Mouse (Mus musculus): ENCODE results near the gene Aurkaip1. TPM values are rescaled to one million over a fixed set of nuclear protein-coding genes. Genes with fewer than 3 reads are reported as not detected.

Aurkaip1 gene
- polyA plus RNA-seq, 1 experiment from 2014 or later, result 126 TPM

GRCm38 (mm10) chr4:155856071-155856470 lies 25.0 kb downstream of the Aurkaip1 start:
- no peaks in the 10 kb centered on the region for H3K9me3 ChIP-seq
- H3K4me1 ChIP-seq, result 0 out of 2 replicates have a peak, but pooled peaks cover 7% of the 10 kb centered on the region
- H3K4me3 ChIP-seq, result no peak overlapping the region
- H3K27me3 ChIP-seq (replicated peaks), result no peaks in the 10 kb centered on the region
- H3K4me2 ChIP-seq, result no peak overlapping the region
- H3K9ac ChIP-seq, result no peak overlapping the region
- WGBS, result 87% methylated on average over 12 of the region's 12 CpGs
- H3K36me3 ChIP-seq, result peaks cover 71% of the 10 kb centered on the region
- H3K27ac ChIP-seq (replicated peaks), result no peak overlapping the region
- ATAC-seq (ENCODE audit: extremely low read depth, insufficient number of reproducible peaks, low FRiP score, low TSS enrichment), result no peak

GRCm38 (mm10) chr4:155856881-155857280 lies 25.8 kb downstream of the Aurkaip1 start:
- WGBS, result 56% methylated on average over 3 of the region's 3 CpGs
- H3K4me1 ChIP-seq, result 0 out of 2 replicates have a peak, but pooled peaks cover under 1% of the 10 kb centered on the region

GRCm38 (mm10) chr4:155859318-155859717 lies 28.2 kb downstream of the Aurkaip1 start:
- no peaks in the 10 kb centered on the region for H3K4me1 ChIP-seq
- no peak for ATAC-seq (ENCODE audit: extremely low read depth, insufficient number of reproducible peaks, low FRiP score, low TSS enrichment)
- no peaks in the 10 kb centered on the region for H3K9me3 ChIP-seq
- no peak overlapping the region for H3K9ac ChIP-seq
- H3K27ac ChIP-seq (replicated peaks), result no peak overlapping the region
- H3K27me3 ChIP-seq (replicated peaks), result no peaks in the 10 kb centered on the region
- no peak overlapping the region for H3K4me2 ChIP-seq
- no peak overlapping the region for H3K4me3 ChIP-seq
- 15% methylated on average over 13 of the region's 13 CpGs for WGBS
- peaks cover 66% of the 10 kb centered on the region for H3K36me3 ChIP-seq

More at GRCm38 (mm10) chr4:155856881-155857280, 25.8 kb downstream of the Aurkaip1 start:
- Histone ChIP-seq H3K4me3 (no peak overlapping the region), H3K27ac (replicated peaks) (no peak overlapping the region), H3K36me3 (peaks cover 77% of the 10 kb centered on the region), H3K9me3 (no peaks in the 10 kb centered on the region), H3K9ac (no peak overlapping the region), H3K4me2 (no peak overlapping the region), H3K27me3 (replicated peaks) (no peaks in the 10 kb centered on the region)
- ATAC-seq (ENCODE audit: extremely low read depth, insufficient number of reproducible peaks, low FRiP score, low TSS enrichment), result no peak

GRCm38 (mm10) chr4:155861787-155862186 lies 30.7 kb downstream of the Aurkaip1 start:
- H3K36me3 ChIP-seq, result peaks cover 64% of the 10 kb centered on the region
- WGBS, result 86% methylated on average over 7 of the region's 7 CpGs

GRCm38 (mm10) chr4:155863001-155863400 lies 31.9 kb downstream of the Aurkaip1 start, which contains the start of gene Tas1r3:
Gene Tas1r3, minus strand, starts transcription at chr4:155863362.
- Histone ChIP-seq H3K27me3 (replicated peaks) (no peaks in the 10 kb centered on the region), H3K4me3 (no peak within 1 kb of the TSS), H3K9ac (no peak within 1 kb of the TSS), H3K27ac (replicated peaks) (no peak within 1 kb of the TSS), H3K9me3 (no peaks in the 10 kb centered on the region), H3K4me1 (peaks cover under 1% of the 10 kb centered on the region), H3K36me3 (peaks cover 55% of the 10 kb centered on the region), H3K4me2 (no peak within 1 kb of the TSS)
- ATAC-seq (ENCODE audit: extremely low read depth, insufficient number of reproducible peaks, low FRiP score, low TSS enrichment), result no peak
- WGBS, result 76% methylated on average over 5 of the region's 5 CpGs

More at GRCm38 (mm10) chr4:155861787-155862186, 30.7 kb downstream of the Aurkaip1 start:
- ATAC-seq (ENCODE audit: extremely low read depth, insufficient number of reproducible peaks, low FRiP score, low TSS enrichment), result no peak
- Histone ChIP-seq H3K4me2 (no peak overlapping the region), H3K27ac (replicated peaks) (no peak overlapping the region), H3K4me3 (no peak overlapping the region), H3K9me3 (no peaks in the 10 kb centered on the region), H3K9ac (no peak overlapping the region), H3K4me1 (no peaks in the 10 kb centered on the region), H3K27me3 (replicated peaks) (no peaks in the 10 kb centered on the region)

- ATAC-seq (ENCODE audit: extremely low read depth, insufficient number of reproducible peaks, low FRiP score, low TSS enrichment), result no peak
- 10% methylated on average over 22 of the region's 22 CpGs for WGBS
- H3K4me1 ChIP-seq, result peaks cover 22% of the 10 kb centered on the region
- H3K36me3 ChIP-seq, result peaks cover 46% of the 10 kb centered on the region
- no peak overlapping the region for H3K27ac ChIP-seq (replicated peaks)
- H3K27me3 ChIP-seq (replicated peaks), result no peaks in the 10 kb centered on the region
- peak overlapping the region; percentile 95 for H3K9ac ChIP-seq
- no peaks in the 10 kb centered on the region for H3K9me3 ChIP-seq
- H3K4me2 ChIP-seq, result peak overlapping the region; percentile 97
- peak overlapping the region; percentile 72 for H3K4me3 ChIP-seq
Measured at GRCm38 (mm10) chr4:155868614-155869298, 37.7 kb downstream of the Aurkaip1 start.

GRCm38 (mm10) chr4:155869317-155870033 lies 38.4 kb downstream of the Aurkaip1 start, which contains the start of the genes Cptp and Ints11:
Gene Cptp, minus strand, starts transcription at chr4:155869440.
Gene Ints11, plus strand, starts transcription at chr4:155869546.
- H3K27me3 ChIP-seq (replicated peaks), result no peaks in the 10 kb centered on the region
- WGBS, result under 1% methylated on average over 63 of the region's 63 CpGs
- peak within 1 kb of the TSS; percentile 97 for H3K4me2 ChIP-seq
- no peaks in the 10 kb centered on the region for H3K9me3 ChIP-seq
- peaks cover 53% of the 10 kb centered on the region for H3K36me3 ChIP-seq
- peak; percentile 96 for ATAC-seq (ENCODE audit: extremely low read depth, insufficient number of reproducible peaks, low FRiP score, low TSS enrichment)
- H3K9ac ChIP-seq, result peak within 1 kb of the TSS; percentile 95
- peak within 1 kb of the TSS; percentile 55; the same call in 1 of the 2 replicates for H3K27ac ChIP-seq (replicated peaks)
- peaks cover 22% of the 10 kb centered on the region for H3K4me1 ChIP-seq
- peak within 1 kb of the TSS; percentile 72 for H3K4me3 ChIP-seq

- Histone ChIP-seq H3K4me3 (no peak overlapping the region), H3K36me3 (peaks cover 53% of the 10 kb centered on the region), H3K4me2 (no peak overlapping the region), H3K9me3 (no peaks in the 10 kb centered on the region), H3K9ac (no peak overlapping the region), H3K4me1 (peaks cover 22% of the 10 kb centered on the region), H3K27me3 (replicated peaks) (no peaks in the 10 kb centered on the region), H3K27ac (replicated peaks) (no peak overlapping the region)
- 90% methylated on average over 7 of the region's 7 CpGs for WGBS
- no peak for ATAC-seq (ENCODE audit: extremely low read depth, insufficient number of reproducible peaks, low FRiP score, low TSS enrichment)
Measured at GRCm38 (mm10) chr4:155871404-155871803, 40.3 kb downstream of the Aurkaip1 start.

Small RNA genes lying within 50 kb of the gene (microRNA-seq; reads per million reads assigned to microRNA genes)
- gene Gm27743, result not detected

Other genes starting within 250 kb of the Aurkaip1 start
- 5.7 and 6.2 TPM in 2 replicates for gene Slc35e2, start 229.9 kb upstream of the Aurkaip1 start, polyA plus RNA-seq (2015; fragmentation: Nextera tagmentation; extraction: Ambion mirVana)
- 39.6 and 40.2 TPM in 2 replicates for gene Cdk11b, start 206.4 kb upstream of the Aurkaip1 start, polyA plus RNA-seq (2015; fragmentation: Nextera tagmentation; extraction: Ambion mirVana)
- gene Gm10563, start 185.9 kb upstream of the Aurkaip1 start, polyA plus RNA-seq (2015; fragmentation: Nextera tagmentation; extraction: Ambion mirVana), result not detected in 2 replicates
- 67.1 and 73.0 TPM in 2 replicates for gene Mmp23, start 177.9 kb upstream of the Aurkaip1 start, polyA plus RNA-seq (2015; fragmentation: Nextera tagmentation; extraction: Ambion mirVana)
- 16.5 and 16.9 TPM in 2 replicates for gene Mib2, start 162.1 kb upstream of the Aurkaip1 start, polyA plus RNA-seq (2015; fragmentation: Nextera tagmentation; extraction: Ambion mirVana)
- gene Fndc10, start 136.9 kb upstream of the Aurkaip1 start, polyA plus RNA-seq (2015; fragmentation: Nextera tagmentation; extraction: Ambion mirVana), result 1.1 and 1.4 TPM in 2 replicates
- 105 and 122 TPM in 2 replicates for gene Ssu72, start 126.5 kb upstream of the Aurkaip1 start, polyA plus RNA-seq (2015; fragmentation: Nextera tagmentation; extraction: Ambion mirVana)
- 0.46 and 0.51 TPM in 2 replicates for gene Tmem240, start 96.5 kb upstream of the Aurkaip1 start, polyA plus RNA-seq (2015; fragmentation: Nextera tagmentation; extraction: Ambion mirVana)
- 87.7 and 93.2 TPM in 2 replicates for gene Atad3a, start 70.2 kb upstream of the Aurkaip1 start, polyA plus RNA-seq (2015; fragmentation: Nextera tagmentation; extraction: Ambion mirVana)
- 3.5 and 3.7 TPM in 2 replicates for gene Vwa1, start 56.6 kb upstream of the Aurkaip1 start, polyA plus RNA-seq (2015; fragmentation: Nextera tagmentation; extraction: Ambion mirVana)
- 4.2 and 5.3 TPM in 2 replicates for gene Tmem88b, start 45.4 kb upstream of the Aurkaip1 start, polyA plus RNA-seq (2015; fragmentation: Nextera tagmentation; extraction: Ambion mirVana)
- gene Ankrd65, start 40.8 kb upstream of the Aurkaip1 start, polyA plus RNA-seq (2015; fragmentation: Nextera tagmentation; extraction: Ambion mirVana), result not detected in 2 replicates
- gene Mrpl20, start 28.4 kb upstream of the Aurkaip1 start, polyA plus RNA-seq (2015; fragmentation: Nextera tagmentation; extraction: Ambion mirVana), result 138 and 157 TPM in 2 replicates
- gene Ccnl2, start 18.8 kb upstream of the Aurkaip1 start, polyA plus RNA-seq (2015; fragmentation: Nextera tagmentation; extraction: Ambion mirVana), result 97.1 and 113 TPM in 2 replicates
- 56.7 and 59.3 TPM in 2 replicates for gene Mxra8, start 8.4 kb downstream of the Aurkaip1 start, polyA plus RNA-seq (2015; fragmentation: Nextera tagmentation; extraction: Ambion mirVana)
- gene Dvl1, start 16.1 kb downstream of the Aurkaip1 start, polyA plus RNA-seq (2015; fragmentation: Nextera tagmentation; extraction: Ambion mirVana), result 2.8 and 2.9 TPM in 2 replicates
- gene Tas1r3, start 32.1 kb downstream of the Aurkaip1 start, polyA plus RNA-seq (2015; fragmentation: Nextera tagmentation; extraction: Ambion mirVana), result 0.09 and 0.11 TPM in 2 replicates
- gene Cptp, start 38.2 kb downstream of the Aurkaip1 start, polyA plus RNA-seq (2015; fragmentation: Nextera tagmentation; extraction: Ambion mirVana), result 9.1 and 9.8 TPM in 2 replicates
- gene Ints11, start 38.3 kb downstream of the Aurkaip1 start, polyA plus RNA-seq (2015; fragmentation: Nextera tagmentation; extraction: Ambion mirVana), result 36.0 and 36.4 TPM in 2 replicates
- 32.5 and 33.1 TPM in 2 replicates for gene Pusl1, start 60.5 kb downstream of the Aurkaip1 start, polyA plus RNA-seq (2015; fragmentation: Nextera tagmentation; extraction: Ambion mirVana)
- 8.8 and 10.4 TPM in 2 replicates for gene Acap3, start 60.5 kb downstream of the Aurkaip1 start, polyA plus RNA-seq (2015; fragmentation: Nextera tagmentation; extraction: Ambion mirVana)
- 72.0 and 81.6 TPM in 2 replicates for gene Ube2j2, start 112.6 kb downstream of the Aurkaip1 start, polyA plus RNA-seq (2015; fragmentation: Nextera tagmentation; extraction: Ambion mirVana)
- gene C1qtnf12, start 131.0 kb downstream of the Aurkaip1 start, polyA plus RNA-seq (2015; fragmentation: Nextera tagmentation; extraction: Ambion mirVana), result 20.3 and 32.8 TPM in 2 replicates
- gene B3galt6, start 161.4 kb downstream of the Aurkaip1 start, polyA plus RNA-seq (2015; fragmentation: Nextera tagmentation; extraction: Ambion mirVana), result 8.8 and 10.7 TPM in 2 replicates
- 127 and 136 TPM in 2 replicates for gene Sdf4, start 161.6 kb downstream of the Aurkaip1 start, polyA plus RNA-seq (2015; fragmentation: Nextera tagmentation; extraction: Ambion mirVana)
- 0.42 and 0.47 TPM in 2 replicates for gene Tnfrsf4, start 182.6 kb downstream of the Aurkaip1 start, polyA plus RNA-seq (2015; fragmentation: Nextera tagmentation; extraction: Ambion mirVana)
- 1.9 and 2.0 TPM in 2 replicates for gene Tnfrsf18, start 194.9 kb downstream of the Aurkaip1 start, polyA plus RNA-seq (2015; fragmentation: Nextera tagmentation; extraction: Ambion mirVana)
- 0.60 and 0.66 TPM in 2 replicates for gene Ttll10, start 228.1 kb downstream of the Aurkaip1 start, polyA plus RNA-seq (2015; fragmentation: Nextera tagmentation; extraction: Ambion mirVana)